Mouse (Mus musculus): ENCODE data around the gene Olfr165.
"Not testable (repeated sequence)": the region's sequence is repeated elsewhere in the genome, so short reads cannot be mapped to it uniquely, and the experiment has no call there.

Olfr165 gene

DNA sequence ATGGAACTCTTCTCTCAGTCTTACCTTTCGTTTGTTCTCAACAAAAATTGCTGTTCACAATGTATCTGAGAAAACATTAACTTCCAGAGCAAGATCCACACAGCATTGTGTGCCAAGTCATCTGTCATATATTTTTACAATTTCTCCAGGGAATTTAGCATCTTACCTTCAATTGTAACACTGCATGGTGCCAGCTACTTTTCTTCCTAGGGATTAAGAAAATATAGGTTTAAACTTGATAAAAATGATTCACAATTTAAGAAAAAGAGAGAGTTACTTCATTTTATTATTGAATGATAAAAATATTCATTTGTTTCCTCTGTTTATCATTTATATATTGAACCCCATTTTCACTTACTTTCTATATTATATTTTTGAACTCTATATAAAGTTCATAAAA lies at the start of gene Olfr165:
Gene Olfr165, minus strand, starts transcription at position 101 of the 400 bp plus-strand sequence.
- DNase-seq (ENCODE audit: low spot score in 2 of 2): no peak

GRCm38 (mm10) chr16:19464365-19464764 lies 41.4 kb upstream of the Olfr165 start:
- no peak for DNase-seq (ENCODE audit: low spot score in 2 of 2)

DNA sequence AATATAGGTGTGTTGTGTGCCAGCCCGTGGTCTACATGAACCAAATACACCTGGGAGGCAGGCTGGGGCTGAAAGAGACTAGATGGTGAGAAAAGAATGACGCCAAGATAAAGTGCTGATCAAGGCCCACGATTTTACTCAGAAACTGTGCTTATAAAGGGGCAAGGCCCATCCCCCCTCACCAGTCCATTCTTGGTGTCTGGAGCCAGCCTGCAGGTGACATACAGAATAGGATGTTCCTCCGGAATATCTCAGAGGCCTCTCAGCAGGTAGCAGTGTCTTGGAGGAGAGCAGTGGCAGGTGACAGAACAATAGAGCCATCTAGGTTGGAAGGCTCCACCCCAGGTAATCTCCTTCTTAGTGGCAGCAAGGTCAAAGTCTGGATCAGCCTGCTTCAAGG lies 35.8 kb upstream of the Olfr165 start:
- not testable (repeated sequence) for DNase-seq (ENCODE audit: low spot score in 2 of 2)

GRCm38 (mm10) chr16:19387984-19388383 lies 35.0 kb downstream of the Olfr165 start:
- no peak for DNase-seq (ENCODE audit: low spot score in 2 of 2)
